Comparison of ENCODE assay signal across 7 mouse cellular contexts in genomic region chr12:70824729-70825650, GRCm38 (mm10). TPM values are rescaled to one million over a fixed set of nuclear protein-coding genes. Genes with fewer than 3 reads are reported as not detected.
DNase-seq lines count a peak whose midpoint lies in the region; ATAC-seq and TF ChIP-seq lines count a peak whose summit lies in the region.

Gene Frmd6 (plus strand): TSS chr12:70825514.

- no peaks in the 10 kb centered on the region for H3K27me3 ChIP-seq in embryonic facial prominence, embryonic 11.5 days (ENCODE audit: control insufficient read depth, insufficient read depth, low read length)
- H3K27me3 ChIP-seq in kidney, adult 2 months (replicated peaks; ENCODE audit: control insufficient read depth, insufficient read depth, low read length) = no peaks in the 10 kb centered on the region
- no peaks in the 10 kb centered on the region for H3K27me3 ChIP-seq in limb, embryonic 12.5 days
- no peaks in the 10 kb centered on the region for H3K27me3 ChIP-seq in midbrain, embryonic 15.5 days (replicated peaks)
- 0 out of 2 replicates have a peak, but pooled peaks cover 2% of the 10 kb centered on the region for H3K27me3 ChIP-seq in spleen, adult 2 months (ENCODE audit: control insufficient read depth, insufficient read depth, low read length)

- WGBS in embryonic facial prominence, embryonic 11.5 days = under 1% methylated on average over 58 of the region's 75 CpGs
- under 1% methylated on average over 73 of the region's 75 CpGs for WGBS in kidney, adult 2 months
- WGBS in limb, embryonic 12.5 days = under 1% methylated on average over 75 of the region's 75 CpGs
- WGBS in midbrain, embryonic 15.5 days = under 1% methylated on average over 74 of the region's 75 CpGs
- WGBS in spleen, adult 2 months = under 1% methylated on average over 61 of the region's 75 CpGs

- peak; percentile 98 for DNase-seq in adrenal gland, postnatal 14 days
- DNase-seq in embryonic facial prominence, embryonic 11.5 days (ENCODE audit: low spot score) = peak; percentile 93
- peak; percentile 99 for DNase-seq in heart, adult 11 months
- DNase-seq in kidney, adult 2 months = peak; percentile 95
- peak; percentile 86 to 92 for DNase-seq in spleen, adult 2 months (ENCODE audit: low read depth in 1 of 2, low spot score in 2 of 2)

- peak within 1 kb of the TSS; percentile 61 for H3K4me2 ChIP-seq in embryonic facial prominence, embryonic 11.5 days (ENCODE audit: low read depth, low read length)
- H3K4me2 ChIP-seq in limb, embryonic 12.5 days = peak within 1 kb of the TSS; percentile 63
- H3K4me2 ChIP-seq in midbrain, embryonic 15.5 days = peak within 1 kb of the TSS; percentile 82

- H3K4me3 ChIP-seq in embryonic facial prominence, embryonic 11.5 days (ENCODE audit: low read depth, low read length) = peak within 1 kb of the TSS; percentile 75
- H3K4me3 ChIP-seq in kidney, adult 2 months (ENCODE audit: insufficient read depth, low read depth, low read length) = peak within 1 kb of the TSS; percentile 84
- H3K4me3 ChIP-seq in limb, embryonic 12.5 days (replicated peaks) = peak within 1 kb of the TSS; percentile 84
- H3K4me3 ChIP-seq in midbrain, embryonic 15.5 days = peak within 1 kb of the TSS; percentile 79
- peak within 1 kb of the TSS; percentile 90 for H3K4me3 ChIP-seq in spleen, adult 2 months (ENCODE audit: extremely low read depth, insufficient read depth, insufficient read length)

- H3K4me1 ChIP-seq in embryonic facial prominence, embryonic 11.5 days (ENCODE audit: control insufficient read depth, insufficient read depth, low read length) = no peaks in the 10 kb centered on the region; the same call in 1 of the 2 replicates
- H3K4me1 ChIP-seq in kidney, adult 2 months (ENCODE audit: control insufficient read depth, insufficient read depth, low read length) = peaks cover 4% of the 10 kb centered on the region; the same call in 1 of the 2 replicates
- peaks cover 29% of the 10 kb centered on the region for H3K4me1 ChIP-seq in limb, embryonic 12.5 days (replicated peaks)
- H3K4me1 ChIP-seq in midbrain, embryonic 15.5 days = peaks cover 28% of the 10 kb centered on the region
- peaks cover 10% of the 10 kb centered on the region; the same call in 1 of the 2 replicates for H3K4me1 ChIP-seq in spleen, adult 2 months (ENCODE audit: control insufficient read depth, insufficient read depth, insufficient read length)

- H3K36me3 ChIP-seq in embryonic facial prominence, embryonic 11.5 days (replicated peaks; ENCODE audit: control insufficient read depth, insufficient read depth, low read depth, low read length) = no peaks in the 10 kb centered on the region
- H3K36me3 ChIP-seq in kidney, adult 2 months (ENCODE audit: control insufficient read depth, insufficient read depth, low read length) = no peaks in the 10 kb centered on the region
- no peaks in the 10 kb centered on the region; the same call in 1 of the 2 replicates for H3K36me3 ChIP-seq in limb, embryonic 12.5 days
- no peaks in the 10 kb centered on the region for H3K36me3 ChIP-seq in midbrain, embryonic 15.5 days (replicated peaks)
- H3K36me3 ChIP-seq in spleen, adult 2 months (ENCODE audit: control insufficient read depth, insufficient read depth, low read length) = no peaks in the 10 kb centered on the region

- no peaks in the 10 kb centered on the region for H3K9me3 ChIP-seq in embryonic facial prominence, embryonic 11.5 days (replicated peaks; ENCODE audit: control insufficient read depth, low read length)
- no peaks in the 10 kb centered on the region for H3K9me3 ChIP-seq in limb, embryonic 12.5 days
- no peaks in the 10 kb centered on the region for H3K9me3 ChIP-seq in midbrain, embryonic 15.5 days

- H3K9ac ChIP-seq in embryonic facial prominence, embryonic 11.5 days (replicated peaks; ENCODE audit: low read length) = peak within 1 kb of the TSS; percentile 93
- peak within 1 kb of the TSS; percentile 93 for H3K9ac ChIP-seq in limb, embryonic 12.5 days (replicated peaks)
- peak within 1 kb of the TSS; percentile 74 for H3K9ac ChIP-seq in midbrain, embryonic 15.5 days

- peak; percentile 29; the same call in 1 of the 2 replicates for TF ChIP-seq CTCF in kidney, adult 2 months (conservative IDR thresholded peaks at IDR 0.05; ENCODE audit: insufficient read depth, insufficient read length, low read depth, low read length)
- TF ChIP-seq CTCF in spleen, adult 2 months (IDR thresholded peaks at IDR 0.05; ENCODE audit: extremely low read depth, insufficient read depth, insufficient read length, insufficient replicate concordance) = peak; percentile 59; the same call in 1 of the 2 replicates

- ATAC-seq in embryonic facial prominence, embryonic 11.5 days (replicated peaks; ENCODE audit: insufficient number of reproducible peaks, low FRiP score, low TSS enrichment, low read depth) = peak; percentile 94
- peak; percentile 91 for ATAC-seq in limb, embryonic 12.5 days (ENCODE audit: insufficient number of reproducible peaks, insufficient read depth, low FRiP score, low TSS enrichment, low read depth)
- ATAC-seq in midbrain, embryonic 15.5 days (replicated peaks) = peak; percentile 95

- H3K27ac ChIP-seq in embryonic facial prominence, embryonic 11.5 days (replicated peaks; ENCODE audit: low read depth, low read length) = peak within 1 kb of the TSS; percentile 98
- H3K27ac ChIP-seq in kidney, adult 2 months (ENCODE audit: insufficient read depth, low read depth, low read length) = peak within 1 kb of the TSS; percentile 99
- peak within 1 kb of the TSS; percentile 100 for H3K27ac ChIP-seq in limb, embryonic 12.5 days
- H3K27ac ChIP-seq in midbrain, embryonic 15.5 days = peak within 1 kb of the TSS; percentile 91
- H3K27ac ChIP-seq in spleen, adult 2 months (ENCODE audit: insufficient read depth, low read length) = peak within 1 kb of the TSS; percentile 98

- peak; percentile 94 for TF ChIP-seq POLR2A in kidney, adult 2 months (IDR thresholded peaks at IDR 0.05; ENCODE audit: low read depth, low read length)
- TF ChIP-seq POLR2A in spleen, adult 2 months (IDR thresholded peaks at IDR 0.05; ENCODE audit: low read depth, low read length) = peak; percentile 94

RNA-seq across cellular contexts. Expression of gene Frmd6, which starts in this region (rescaled TPM):
- 44.9 and 45.1 TPM in 2 replicates for total RNA-seq in adrenal gland, postnatal 14 days (2021)
- polyA plus RNA-seq in embryonic facial prominence, embryonic 11.5 days (2014; fragmentation: Nextera tagmentation; extraction: Ambion mirVana) = 63.5 and 68.9 TPM in 2 replicates
- 6.4 and 6.8 TPM in 2 replicates for polyA plus RNA-seq in kidney, adult 2 months (2012; rRNA removed)
- 75.1 and 75.2 TPM in 2 replicates for polyA plus RNA-seq in limb, embryonic 12.5 days (2016; fragmentation: Nextera tagmentation; extraction: Ambion mirVana)
- polyA plus RNA-seq in midbrain, embryonic 15.5 days (2015; fragmentation: Nextera tagmentation; extraction: Ambion mirVana) = 9.2 and 9.7 TPM in 2 replicates
- polyA plus RNA-seq in spleen, adult 2 months (2012; rRNA removed) = 6.5 and 7.4 TPM in 2 replicates

Comparison
In these comparisons a context has a peak if more than half of its experiments do, and no peak if none do; other contexts are left out.
1. Peak in every context shown above with its lines: DNase-seq, ATAC-seq, H3K4me3 ChIP-seq and H3K27ac ChIP-seq.